Mouse (Mus musculus) CH12.LX (cell line): ENCODE results near the gene Sf3b4. TPM values are rescaled to one million over a fixed set of nuclear protein-coding genes. Genes with fewer than 3 reads are reported as not detected.

Experiments used
- DNase-seq: peaks from one replicate; pipeline ENCODE4 v3.0.0-alpha.2; 2013; ENCODE audit errors: extremely low read depth
- H3K27ac ChIP-seq: 2 replicates; pipeline ENCODE4 v1.5.1; 2012; ENCODE audit warnings: low read depth, mild to moderate bottlenecking, control low read depth, moderate library complexity; ENCODE audit not compliant: insufficient read depth
- H3K27me3 ChIP-seq: replicated peaks from 2 replicates; pipeline ENCODE3; 2012; ENCODE audit warnings: inconsistent platforms
- H3K36me3 ChIP-seq, 2 experiments: replicated peaks in 1 of 2; 2 replicates each; pipeline versions ENCODE3 to v1.6.1; 2012; ENCODE audit warnings: inconsistent platforms in 1 of 2, low read length in 1 of 2, mild to moderate bottlenecking in 1 of 2, mixed read lengths in 1 of 2, moderate library complexity in 1 of 2; ENCODE audit not compliant: control insufficient read depth in 1 of 2, insufficient read depth in 1 of 2
- H3K4me1 ChIP-seq, 2 experiments: 2 replicates each; pipeline ENCODE4 v1.6.1; 2012; ENCODE audit warnings: inconsistent platforms in 1 of 2, moderate library complexity in 1 of 2; ENCODE audit not compliant: insufficient read depth in 2 of 2, control insufficient read depth in 1 of 2
- H3K4me2 ChIP-seq: 2 replicates; pipeline ENCODE4 v1.6.1; 2012; ENCODE audit warnings: low read depth, mild to moderate bottlenecking, control low read depth; ENCODE audit not compliant: poor library complexity, insufficient read depth, severe bottlenecking
- H3K4me3 ChIP-seq, 3 experiments: fragments of 150-350 bp in 1 of 3; sonication (generic) in 1 of 3; replicated peaks in 1 of 3; 2 replicates each; pipeline versions ENCODE3 to v1.5.1; 2011 to 2012; ENCODE audit warnings: low read depth in 2 of 3, low read length in 2 of 3, mild to moderate bottlenecking in 2 of 3, moderate library complexity in 2 of 3, control low read depth in 1 of 3, improper control_type of control experiment in 1 of 3, inconsistent platforms in 1 of 3, mixed read lengths in 1 of 3; ENCODE audit not compliant: poor library complexity in 1 of 3
- H3K79me2 ChIP-seq: replicated peaks from 2 replicates; pipeline ENCODE4 v1.6.1; 2012; ENCODE audit warnings: mild to moderate bottlenecking, moderate library complexity; ENCODE audit not compliant: control insufficient read depth, poor library complexity, insufficient read depth, severe bottlenecking; ENCODE audit errors: extremely low read depth
- H3K9ac ChIP-seq: 2 replicates; pipeline ENCODE4 v1.6.1; 2012; ENCODE audit warnings: low read depth, mild to moderate bottlenecking, control low read depth, moderate library complexity; ENCODE audit not compliant: insufficient read depth
- H3K9me3 ChIP-seq: replicated peaks from 2 replicates; pipeline ENCODE3; 2012; ENCODE audit warnings: low read length, inconsistent platforms, mixed read lengths
- BHLHE40 ChIP-seq: IDR thresholded peaks from 2 replicates; pipeline ENCODE4 v1.6.1; 2011; ENCODE audit warnings: mild to moderate bottlenecking, low read depth, low read length, improper control_type of control experiment
- CHD1 ChIP-seq: IDR thresholded peaks from 2 replicates; pipeline ENCODE4 v1.6.1; 2012; ENCODE audit warnings: low read depth, low read length, improper control_type of control experiment, inconsistent platforms
- CHD2 ChIP-seq: IDR thresholded peaks from 2 replicates; pipeline ENCODE4 v1.6.1; 2011; ENCODE audit warnings: low read length, improper control_type of control experiment
- CTCF ChIP-seq, 2 experiments: IDR thresholded peaks in 1 of 2; conservative IDR thresholded peaks in 1 of 2; 2 replicates each; pipeline ENCODE4 v1.5.1; 2011 to 2012; ENCODE audit warnings: low read depth in 2 of 2, low read length in 2 of 2, improper control_type of control experiment in 1 of 2, inconsistent platforms in 1 of 2, mild to moderate bottlenecking in 1 of 2, moderate library complexity in 1 of 2
- E2F4 ChIP-seq: IDR thresholded peaks from 2 replicates; pipeline ENCODE4 v1.6.1; 2011; ENCODE audit warnings: low read depth, low read length, improper control_type of control experiment; ENCODE audit not compliant: insufficient replicate concordance
- ETS1 ChIP-seq: conservative IDR thresholded peaks from 2 replicates; pipeline ENCODE4 v1.6.1; 2012; ENCODE audit warnings: low read depth, mild to moderate bottlenecking, inconsistent platforms, low read length, improper control_type of control experiment, moderate library complexity
- GABPA ChIP-seq: IDR thresholded peaks from 2 replicates; pipeline ENCODE4 v1.6.1; 2012; ENCODE audit warnings: low read depth, low read length, improper control_type of control experiment, inconsistent platforms; ENCODE audit not compliant: insufficient replicate concordance
- JUND ChIP-seq: conservative IDR thresholded peaks from 2 replicates; pipeline ENCODE4 v1.6.1; 2011; ENCODE audit warnings: low read depth, low read length, improper control_type of control experiment
- MXI1 ChIP-seq: IDR thresholded peaks from 2 replicates; pipeline ENCODE4 v1.6.1; 2011; ENCODE audit warnings: mild to moderate bottlenecking, low read depth, low read length, improper control_type of control experiment
- MYC ChIP-seq: IDR thresholded peaks from 2 replicates; pipeline ENCODE4 v1.6.1; 2011; ENCODE audit warnings: low read depth, mild to moderate bottlenecking, improper control_type of control experiment, low read length
- NELFE ChIP-seq: IDR thresholded peaks from 2 replicates; pipeline ENCODE4 v1.6.1; 2011; ENCODE audit warnings: low read depth, low read length, improper control_type of control experiment
- POLR2A ChIP-seq: IDR thresholded peaks from 2 replicates; pipeline ENCODE4 v1.6.1; 2011; ENCODE audit warnings: low read depth, mild to moderate bottlenecking, improper control_type of control experiment, low read length
- POLR2AphosphoS2 ChIP-seq: IDR thresholded peaks from 2 replicates; pipeline ENCODE4 v1.6.1; 2011; ENCODE audit warnings: low read depth, low read length, improper control_type of control experiment
- RCOR1 ChIP-seq: conservative IDR thresholded peaks from 2 replicates; pipeline ENCODE4 v1.6.1; 2012; ENCODE audit warnings: low read depth, mild to moderate bottlenecking, inconsistent platforms, low read length, improper control_type of control experiment
- SMC3 ChIP-seq: IDR thresholded peaks from 2 replicates; pipeline ENCODE4 v1.6.1; 2011; ENCODE audit warnings: low read depth, low read length, improper control_type of control experiment
- TBP ChIP-seq: conservative IDR thresholded peaks from 2 replicates; pipeline ENCODE4 v1.6.1; 2011; ENCODE audit warnings: low read depth, low read length, improper control_type of control experiment
- UBTF ChIP-seq: IDR thresholded peaks from 2 replicates; pipeline ENCODE4 v1.6.1; 2012; ENCODE audit warnings: low read depth, mild to moderate bottlenecking, inconsistent platforms, low read length, improper control_type of control experiment, moderate library complexity
- USF1 ChIP-seq: IDR thresholded peaks from 2 replicates; pipeline ENCODE4 v1.6.1; 2014; ENCODE audit warnings: low read depth, mild to moderate bottlenecking, inconsistent platforms, low read length, improper control_type of control experiment
- ZC3H11A ChIP-seq: IDR thresholded peaks from 2 replicates; pipeline ENCODE4 v1.6.1; 2012; ENCODE audit warnings: low read depth, mild to moderate bottlenecking, inconsistent platforms, low read length, improper control_type of control experiment
- ZKSCAN1 ChIP-seq: IDR thresholded peaks from 2 replicates; pipeline ENCODE4 v1.6.1; 2012; ENCODE audit warnings: low read depth, inconsistent platforms, low read length, improper control_type of control experiment, borderline replicate concordance
- ZNF384 ChIP-seq: IDR thresholded peaks from 2 replicates; pipeline ENCODE4 v1.6.1; 2012; ENCODE audit warnings: low read depth, low read length, improper control_type of control experiment, inconsistent platforms
- dilution Hi-C: fragments of 300-500 bp; cut with MboI; formaldehyde crosslinking; loops from 2 replicates; pipeline ENCODE4 v1.14.3; 2020; ENCODE audit warnings: low sequenced_read_pairs; ENCODE audit not compliant: extremely low pct_unique_long_range_greater_than_20kb, extremely low pct_ligation_motif_present
- in situ Hi-C: fragments of 300-500 bp; cut with MboI; formaldehyde crosslinking; loops from 3 replicates; pipeline ENCODE4 v1.14.3; 2019; ENCODE audit warnings: low sequenced_read_pairs, low pct_ligation_motif_present, low pct_unique_long_range_greater_than_20kb, mixed read lengths
- polyA plus RNA-seq: library from polyadenylated mRNA; unstranded; fragments of >175 nt; gene quantifications from 2 replicates; pipeline ENCODE4 v1.2.1, GENCODE M21; 2012; ENCODE audit warnings: low read depth; ENCODE audit not compliant: insufficient read length
- total RNA-seq, 2 experiments: library from RNA; depleted of rRNA; stranded (reverse); fragments of 300-350 nt in 1 of 2; fragments of >200 nt in 1 of 2; gene quantifications; 2 replicates each; pipeline ENCODE4 v1.2.3; 2012 to 2014

Gene Sf3b4
- total and polyA plus RNA-seq, 3 experiments: 38.1 to 147 (median 47.9) TPM

- in situ Hi-C loops: no loop called here
These were observed 10.2 kb downstream of the Sf3b4 start for GRCm38 (mm10) chr3:96182382-96182776.

DNA sequence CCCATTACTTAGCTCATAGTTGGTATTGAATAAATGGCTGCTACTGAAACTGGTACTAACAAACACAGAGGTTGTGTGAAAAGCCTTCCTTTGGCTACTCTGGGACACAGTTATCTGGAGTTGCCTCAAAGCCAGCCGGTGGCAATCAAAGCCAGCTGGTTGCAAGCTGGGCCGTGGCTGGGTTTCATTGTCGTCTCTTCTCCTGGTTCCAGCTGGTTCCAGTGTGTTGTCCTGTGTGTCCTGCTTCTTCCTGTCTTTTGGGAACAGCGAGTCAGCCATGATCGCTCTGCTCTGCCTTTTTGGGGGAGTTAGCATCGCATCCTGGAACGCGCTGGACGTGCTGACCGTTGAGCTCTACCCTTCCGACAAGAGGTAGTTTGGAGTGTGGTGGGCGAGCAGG is 20.8 kb downstream of the Sf3b4 start:
- peaks cover 8% of the 10 kb centered on the region for H3K9me3 ChIP-seq
- H3K9ac ChIP-seq: no peak overlapping the region
- H3K36me3 ChIP-seq: peaks cover 21 to 77% of the 10 kb centered on the region in 2 experiments
- no peaks in the 10 kb centered on the region for H3K27me3 ChIP-seq
- peaks cover 2 to 16% of the 10 kb centered on the region in 2 experiments; a peak in 3 of 4 replicates for H3K4me1 ChIP-seq
- dilution Hi-C loops: no loop called here
- no peak overlapping the region for H3K4me3 ChIP-seq
- no peak overlapping the region for H3K4me2 ChIP-seq
- TF ChIP-seq JUND (no peak), MXI1 (no peak), E2F4 (no peak), TBP (no peak), NELFE (no peak), BHLHE40 (no peak), ZKSCAN1 (no peak), POLR2AphosphoS2 (no peak), USF1 (no peak), UBTF (no peak)
- no peaks in the 10 kb centered on the region for H3K79me2 ChIP-seq
- in situ Hi-C loops: no loop called here
- no peak for DNase-seq
- H3K27ac ChIP-seq: no peak overlapping the region

More at GRCm38 (mm10) chr3:96182382-96182776, 10.2 kb downstream of the Sf3b4 start:
- no peaks in the 10 kb centered on the region for H3K9me3 ChIP-seq
- no peaks in the 10 kb centered on the region for H3K79me2 ChIP-seq
- H3K9ac ChIP-seq: no peak overlapping the region
- peaks cover 5 to 21% of the 10 kb centered on the region in 2 experiments; a peak in 3 of 4 replicates for H3K4me1 ChIP-seq
- no peaks in the 10 kb centered on the region for H3K27me3 ChIP-seq
- no peak overlapping the region for H3K27ac ChIP-seq
- no peak overlapping the region for H3K4me2 ChIP-seq
- peaks cover 9 to 47% of the 10 kb centered on the region in 2 experiments for H3K36me3 ChIP-seq
- no peak overlapping the region for H3K4me3 ChIP-seq
- dilution Hi-C loops: no loop called here
- no peak for DNase-seq
- TF ChIP-seq ETS1 (no peak), MYC (no peak), CHD1 (no peak), ZC3H11A (no peak), POLR2A (no peak), CTCF (conservative IDR thresholded peaks at IDR 0.05 in 1 of 2, IDR thresholded peaks at IDR 0.05 in 1 of 2; ENCODE audit: low read depth in 2 of 2, low read length in 2 of 2) (no peak), SMC3 (no peak), ZNF384 (no peak), BHLHE40 (no peak), MXI1 (no peak), GABPA (no peak), CHD2 (no peak), JUND (no peak), RCOR1 (no peak), E2F4 (no peak), ZKSCAN1 (no peak)
